Mouse (Mus musculus) spleen, adult 12 weeks (tissue): Measurements from ENCODE around the gene Tspan18.
A peak's percentile ranks its signal among the peaks of the same experiment; 100 is the strongest.

Source experiments
- DNase-seq: peaks from one replicate; pipeline ENCODE4 v3.0.0; 2022; ENCODE audit warnings: low spot score

Tspan18 gene

GRCm38 (mm10) chr2:93339373-93340106 lies 5.2 kb upstream of the Tspan18 start:
- DNase-seq, result no peak

- DNase-seq, result no peak
Observed at GRCm38 (mm10) chr2:93335996-93336395, 1.7 kb upstream of the Tspan18 start.

DNA sequence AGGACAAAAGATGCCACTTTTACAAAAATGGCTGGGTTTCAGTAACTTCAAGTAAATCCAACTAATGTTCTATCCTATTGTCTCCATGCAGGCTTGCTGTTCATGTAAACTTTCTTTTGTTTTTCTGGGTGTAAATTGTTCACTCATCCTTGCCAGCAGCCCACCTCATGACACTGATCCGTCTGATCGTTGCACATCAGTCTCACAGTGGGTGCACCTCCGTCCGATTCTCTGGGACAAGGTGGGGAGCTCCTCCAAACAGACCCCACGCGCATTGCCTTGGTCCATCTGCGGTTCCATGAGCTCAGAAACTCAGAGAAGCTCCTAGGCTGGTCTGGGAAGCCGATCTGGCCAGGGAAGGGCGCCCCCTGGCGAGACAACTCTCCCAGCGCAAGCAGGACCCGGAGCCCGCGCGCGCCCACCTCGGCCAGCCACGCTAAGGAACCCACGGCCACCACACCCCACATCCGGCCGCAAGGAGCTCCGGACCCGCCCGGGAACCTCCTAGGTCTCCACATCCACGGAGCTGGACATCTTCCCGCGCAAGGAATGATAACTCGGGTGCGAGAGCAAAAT lies 976 bp downstream of the Tspan18 start:
- peak; percentile 38 for DNase-seq

DNA sequence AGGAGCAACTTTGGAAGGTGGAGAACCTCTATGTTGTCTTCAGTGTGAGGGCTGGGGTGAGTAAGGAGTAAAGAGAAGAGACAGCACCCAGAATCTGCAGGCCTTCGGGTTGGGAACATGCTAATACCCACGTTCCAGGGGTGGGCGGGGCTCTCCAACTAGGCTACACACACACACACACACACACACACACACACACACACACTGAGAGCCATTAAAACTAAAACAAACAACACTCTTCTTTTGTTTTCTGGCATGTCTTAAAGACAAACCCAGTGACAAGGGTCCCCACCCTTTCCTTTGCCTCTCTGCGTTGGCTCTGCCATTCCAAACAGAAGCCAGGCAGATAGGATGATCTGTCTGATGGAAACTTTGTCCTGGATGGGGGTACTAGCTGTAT lies 2.0 kb downstream of the Tspan18 start:
- no peak for DNase-seq

DNA sequence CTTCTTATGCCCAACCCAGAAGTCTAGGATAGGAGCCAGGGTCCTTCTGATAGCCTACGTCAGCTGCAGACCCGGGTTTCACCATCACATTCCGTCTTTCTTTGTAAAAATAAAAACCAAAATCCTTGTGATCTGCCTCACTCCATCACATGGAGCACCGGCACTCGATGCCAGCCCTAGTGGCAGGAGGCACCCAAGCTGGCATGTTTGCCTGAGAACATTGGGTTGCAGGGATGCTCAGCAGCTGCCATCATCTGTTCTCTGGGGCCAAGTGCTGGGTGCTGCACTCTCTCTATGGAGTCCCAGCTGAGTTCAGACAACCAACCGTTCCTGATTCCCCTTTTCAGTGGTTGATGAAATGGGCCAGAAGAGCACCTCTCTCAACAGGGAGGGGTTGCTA lies 3.2 kb downstream of the Tspan18 start:
- no peak for DNase-seq

DNA sequence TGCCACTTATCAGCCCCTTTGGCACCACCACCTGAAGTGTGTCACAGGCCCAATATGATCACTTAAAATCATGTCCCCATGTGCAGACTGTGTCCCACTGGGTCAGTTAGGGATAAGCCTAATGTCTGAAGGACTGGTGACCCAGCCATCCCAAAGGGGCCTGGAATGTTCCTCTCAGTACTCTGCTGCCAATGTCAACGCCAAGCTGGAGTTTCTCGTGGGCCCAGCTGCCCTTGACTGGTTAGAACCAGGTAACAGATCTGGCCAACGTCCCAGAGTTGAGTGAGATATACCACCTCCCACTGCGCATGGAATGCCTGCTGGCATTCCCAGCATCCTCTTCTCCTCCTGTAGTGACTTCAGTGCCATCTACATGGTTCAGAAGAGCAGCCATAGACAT lies 5.2 kb downstream of the Tspan18 start:
- DNase-seq, result no peak

DNA sequence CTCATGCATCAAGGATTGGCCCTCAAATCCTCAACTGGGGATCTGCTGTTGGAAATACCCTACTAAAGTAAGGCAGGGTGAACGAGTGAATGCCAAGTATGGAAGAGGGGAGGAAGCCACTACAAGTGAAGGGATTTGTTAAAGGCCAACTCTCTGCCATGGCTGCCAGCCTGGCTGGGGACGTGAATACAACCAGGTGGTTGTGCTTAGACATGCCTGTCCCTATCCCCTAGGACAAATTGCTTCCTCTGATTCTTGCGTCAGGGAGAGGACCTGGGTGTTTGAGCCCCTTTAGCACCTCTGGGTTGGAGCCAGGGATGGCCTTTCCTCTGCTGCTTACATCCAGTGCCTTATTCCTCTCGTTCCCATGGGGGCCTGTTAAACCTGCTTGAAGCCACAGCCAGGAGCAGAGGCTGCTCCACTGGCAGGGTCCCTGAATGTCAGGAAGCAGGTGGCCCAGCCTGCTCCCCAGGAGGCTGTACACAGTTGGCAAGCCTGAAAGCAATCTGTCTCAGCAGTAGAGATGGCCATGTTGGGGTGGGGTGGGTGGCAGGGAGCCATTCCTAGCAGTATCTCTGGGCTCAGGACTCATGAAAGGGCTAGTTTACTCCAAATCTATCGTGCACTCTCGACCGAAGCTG lies 6.3 kb downstream of the Tspan18 start:
- no peak for DNase-seq

GRCm38 (mm10) chr2:93324681-93325080 lies 9.6 kb downstream of the Tspan18 start:
- no peak for DNase-seq

- no peak for DNase-seq
Observed at GRCm38 (mm10) chr2:93321946-93322345, 12.4 kb downstream of the Tspan18 start.

GRCm38 (mm10) chr2:93320267-93320666 lies 14.0 kb downstream of the Tspan18 start:
- no peak for DNase-seq

- no peak for DNase-seq
Observed at GRCm38 (mm10) chr2:93319598-93319997, 14.7 kb downstream of the Tspan18 start.

- no peak for DNase-seq
Observed at GRCm38 (mm10) chr2:93318781-93319349, 15.4 kb downstream of the Tspan18 start.

DNA sequence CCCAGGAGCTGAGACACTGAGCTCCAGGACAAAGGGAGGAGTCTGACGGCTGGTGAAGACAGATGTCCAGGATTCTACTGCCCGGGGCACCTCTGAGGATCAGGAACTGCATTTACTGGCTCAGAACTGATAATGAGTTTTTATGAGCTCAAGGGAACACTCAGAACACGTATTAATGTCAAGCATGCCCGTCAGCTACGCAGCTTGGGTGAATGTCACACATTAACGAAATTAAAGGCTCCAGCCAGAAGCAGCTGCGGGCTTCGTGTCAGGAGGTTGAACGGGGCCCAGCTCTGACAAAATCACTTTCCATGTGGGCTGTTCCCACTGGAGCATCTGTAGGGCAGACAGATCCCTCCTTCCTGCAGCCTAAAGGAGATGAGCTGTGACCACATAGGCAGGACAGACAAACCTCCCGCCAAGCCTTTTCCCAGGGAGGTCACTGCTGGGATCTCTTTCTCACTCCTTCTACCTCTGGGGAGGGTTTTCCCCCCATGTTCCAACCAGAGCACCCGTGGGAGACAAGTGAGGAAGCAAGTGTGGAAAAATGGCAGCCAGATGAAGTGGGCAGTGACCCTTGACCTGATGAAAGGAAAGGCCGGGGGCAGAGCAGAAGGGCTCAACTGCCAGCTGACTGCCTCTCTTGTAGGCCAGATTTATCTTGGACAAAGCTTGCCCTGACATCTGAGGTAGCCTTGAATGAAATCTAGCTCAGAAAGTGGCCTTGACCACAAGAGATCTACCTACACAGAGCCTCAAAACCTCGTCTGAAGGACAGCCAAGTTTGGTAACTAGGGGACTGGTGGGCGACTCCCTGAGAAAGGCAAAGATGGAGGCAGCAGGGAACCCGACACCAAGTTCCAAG lies 20.3 kb downstream of the Tspan18 start:
- no peak for DNase-seq

GRCm38 (mm10) chr2:93312458-93312857 lies 21.8 kb downstream of the Tspan18 start:
- no peak for DNase-seq

GRCm38 (mm10) chr2:93309724-93310413 lies 24.4 kb downstream of the Tspan18 start:
- no peak for DNase-seq

DNA sequence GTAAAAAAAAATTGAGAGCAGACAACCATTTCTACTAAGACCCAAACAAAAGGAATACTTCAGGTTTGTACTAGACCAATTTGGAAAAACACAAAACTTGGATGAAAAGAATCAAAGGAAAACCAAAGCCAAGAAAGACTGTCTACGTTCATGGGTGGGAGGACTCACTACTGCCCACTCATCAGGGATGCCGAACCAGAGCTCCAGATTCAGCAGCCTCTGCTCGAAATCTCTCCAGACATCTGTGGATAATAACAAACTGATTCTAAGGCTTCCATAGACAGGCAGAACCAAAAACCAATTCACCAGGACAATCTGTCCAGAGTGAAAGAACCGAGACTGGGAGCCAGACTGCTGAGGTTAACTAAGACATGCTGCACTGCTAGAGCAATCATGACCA lies 27.4 kb downstream of the Tspan18 start:
- DNase-seq, result no peak

GRCm38 (mm10) chr2:93304273-93304634 lies 30.1 kb downstream of the Tspan18 start:
- DNase-seq, result no peak

DNA sequence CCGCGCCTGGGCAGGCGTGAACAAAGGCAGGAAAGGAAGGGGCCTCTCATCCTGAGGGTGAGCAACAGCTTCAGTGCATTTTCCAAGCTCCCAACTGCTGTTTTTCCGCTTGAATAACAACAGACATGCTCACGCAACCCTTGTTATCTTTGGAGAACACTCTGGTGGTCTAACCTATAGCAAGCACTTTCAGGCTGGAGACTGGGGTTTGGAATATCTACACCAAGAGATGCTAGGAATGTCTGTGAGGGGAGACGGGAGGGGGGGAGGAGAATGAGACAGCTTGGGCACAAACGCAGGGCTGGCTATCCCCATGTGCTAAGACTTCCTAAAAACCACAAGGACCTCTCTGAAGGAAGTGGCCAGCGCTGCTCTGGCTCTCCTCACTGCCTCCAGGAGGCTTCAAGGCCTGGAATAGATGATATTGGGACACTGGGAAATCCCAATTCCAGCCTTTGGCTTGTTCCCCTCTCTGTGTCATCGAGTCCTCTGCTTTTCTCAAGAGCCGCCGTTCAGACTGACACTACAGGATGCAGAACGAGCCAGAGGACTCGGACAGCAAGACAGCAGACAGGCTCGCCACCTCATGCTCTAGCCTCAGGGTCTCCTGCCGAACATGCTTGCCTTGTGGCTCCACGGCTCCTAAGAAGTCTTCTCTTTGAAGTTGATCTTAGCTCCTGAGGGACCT lies 30.6 kb downstream of the Tspan18 start:
- DNase-seq, result no peak

DNA sequence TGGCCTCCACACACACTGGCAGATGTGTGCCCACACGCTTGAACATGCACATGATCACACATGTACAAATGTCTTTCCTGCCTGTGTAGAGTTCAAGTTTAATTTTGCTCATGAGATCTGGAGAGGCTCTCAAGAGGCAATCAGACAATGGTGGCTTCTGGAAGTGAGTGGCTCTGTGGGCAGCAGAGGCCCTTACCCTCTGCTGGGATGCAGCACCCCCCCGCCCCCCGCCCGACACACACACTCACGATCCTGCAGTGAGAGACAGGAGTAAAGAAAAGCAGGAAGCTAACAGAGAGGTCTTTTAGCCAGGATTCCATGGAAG lies 31.1 kb downstream of the Tspan18 start:
- DNase-seq, result no peak

- no peak for DNase-seq
Observed at GRCm38 (mm10) chr2:93297656-93298055, 36.6 kb downstream of the Tspan18 start.
